Mouse (Mus musculus) kidney, postnatal 4 days (tissue): ENCODE results near the gene Gm49322.

ENCODE experiments used
- DNase-seq, 2 experiments: peaks; one replicate each; pipeline ENCODE4 v3.0.0; 2021; ENCODE audit warnings: mixed read lengths in 2 of 2

Gene Gm49322

DNA sequence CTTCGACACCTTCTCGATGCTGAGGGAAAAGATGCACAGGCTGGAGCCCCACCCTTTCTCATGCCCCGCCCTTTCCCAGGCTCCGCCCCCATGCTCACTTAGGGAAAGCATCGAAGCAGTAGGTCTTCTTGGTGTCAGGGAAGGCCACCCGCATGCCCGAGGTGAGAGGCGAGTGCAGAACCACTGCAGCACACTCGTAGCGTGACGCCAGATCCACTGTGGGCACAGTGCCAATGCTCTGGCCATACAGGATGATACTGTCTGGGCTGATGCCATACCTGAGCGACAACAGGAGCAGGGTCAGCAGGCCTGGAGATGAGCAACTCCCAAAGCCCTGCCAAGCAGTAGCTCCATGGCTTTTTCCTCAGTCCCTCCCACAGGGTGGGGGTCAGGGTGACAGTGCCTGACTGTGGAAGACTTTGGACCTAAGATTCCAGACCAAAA is 21.8 kb upstream of the Gm49322 start:
- DNase-seq, result peak; percentile 65 to 70

DNA sequence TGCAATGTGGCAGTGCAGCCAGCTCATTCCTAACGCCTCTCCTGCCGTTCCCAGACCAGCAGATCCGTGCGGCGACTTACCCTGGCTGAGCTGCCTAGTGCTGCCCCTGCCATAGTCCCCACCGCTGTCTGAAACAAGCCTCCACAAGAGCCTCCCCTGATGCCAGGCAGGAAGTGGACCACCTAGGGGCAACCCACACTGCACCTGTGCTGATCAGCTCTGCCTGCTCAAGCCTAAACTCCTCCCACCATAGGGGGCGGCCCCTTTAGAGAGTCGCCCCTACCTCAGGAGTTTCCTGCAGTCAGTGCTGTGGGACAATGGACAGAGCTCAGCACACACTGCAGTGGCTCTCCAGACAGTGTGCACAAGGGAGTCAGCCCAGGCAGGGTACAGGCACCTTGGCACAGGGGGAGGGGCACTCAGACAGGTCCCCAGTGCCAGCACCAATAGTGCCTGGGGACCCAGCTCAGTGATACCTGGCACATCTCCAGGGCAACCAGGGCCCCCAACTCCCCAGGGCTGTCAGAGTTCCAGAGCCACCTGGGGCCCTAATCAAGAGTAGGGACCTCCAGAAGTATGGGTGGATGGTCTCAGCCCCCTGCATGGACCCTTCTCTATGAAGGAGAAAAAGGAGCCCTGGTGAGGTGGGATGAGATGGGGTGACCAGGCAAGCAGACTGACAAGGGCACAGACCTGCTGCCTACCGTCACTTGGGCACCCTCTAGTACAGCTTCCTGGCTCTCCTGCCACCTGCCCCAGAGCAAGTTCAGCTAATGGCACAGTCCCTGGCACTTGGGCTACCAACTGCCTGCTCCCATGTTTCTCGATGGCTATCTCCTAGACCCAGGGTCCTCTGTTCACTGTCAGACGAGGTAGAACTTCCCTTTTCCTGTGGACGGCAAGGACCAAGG is 20.9 kb upstream of the Gm49322 start:
- DNase-seq, result peak in 1 of 2 experiments; percentile 31

DNA sequence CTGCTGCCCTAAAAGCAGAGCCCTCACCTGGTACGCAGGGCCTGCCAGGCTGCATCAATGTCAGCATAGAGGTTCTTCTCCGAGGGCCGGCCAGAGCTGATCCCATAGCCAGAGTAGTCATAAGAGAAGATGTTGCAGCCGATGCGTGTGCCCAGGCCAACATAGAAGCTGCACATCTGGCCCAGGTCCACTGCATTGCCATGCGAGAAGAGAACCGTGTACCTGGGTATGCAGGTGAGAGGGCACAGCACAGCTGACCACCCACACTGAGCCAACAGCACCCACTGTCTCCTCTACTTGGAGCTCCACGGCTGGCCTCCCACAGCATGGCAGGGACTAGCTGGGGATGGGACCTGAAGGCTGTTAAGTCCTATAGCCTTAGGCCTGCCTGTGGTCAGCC is 20.2 kb upstream of the Gm49322 start:
- DNase-seq, result no peak

DNA sequence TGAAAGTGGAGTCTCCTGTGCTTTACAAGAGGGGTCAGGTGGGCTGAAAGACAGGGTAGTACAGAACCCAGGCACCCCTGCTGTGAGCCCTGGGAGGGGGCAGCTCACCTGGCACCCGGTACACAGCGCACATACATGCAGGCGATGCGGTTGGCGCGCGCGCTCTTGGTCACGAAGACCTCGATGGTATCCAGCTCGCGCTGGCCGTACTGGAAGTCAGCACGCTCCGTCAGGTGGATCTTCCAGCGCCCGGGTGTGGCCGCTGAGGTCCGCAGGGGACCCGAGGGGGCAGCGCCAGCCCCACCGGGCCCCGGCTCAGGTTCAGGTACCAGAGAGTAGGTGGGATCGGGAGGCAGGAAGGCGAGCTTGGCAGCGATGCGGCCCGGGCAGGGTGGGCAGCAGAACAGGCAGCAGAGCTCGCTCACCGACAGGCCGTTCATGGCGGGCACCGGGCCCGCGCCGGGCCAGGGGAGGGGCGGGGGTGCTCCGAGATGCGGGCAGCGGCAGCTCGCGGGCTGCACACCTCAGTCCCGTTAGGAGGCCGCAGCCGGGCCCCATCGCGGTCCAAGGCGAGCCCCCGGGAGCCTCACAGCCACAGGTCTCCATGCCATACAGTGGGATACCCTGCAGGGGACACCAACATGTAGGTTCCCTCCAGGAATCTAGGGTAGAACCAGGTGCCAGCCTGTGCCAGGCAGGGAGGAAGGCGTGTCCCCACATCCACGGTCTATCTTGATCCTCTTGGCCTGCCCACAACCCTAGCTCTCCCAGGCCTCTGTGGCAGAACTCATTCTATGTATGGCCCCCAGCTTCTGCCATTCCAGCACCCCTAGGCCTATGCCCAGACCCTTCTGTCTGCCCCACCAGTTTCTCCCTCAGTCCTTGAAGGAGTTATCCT is 19.2 kb upstream of the Gm49322 start:
- no peak for DNase-seq

DNA sequence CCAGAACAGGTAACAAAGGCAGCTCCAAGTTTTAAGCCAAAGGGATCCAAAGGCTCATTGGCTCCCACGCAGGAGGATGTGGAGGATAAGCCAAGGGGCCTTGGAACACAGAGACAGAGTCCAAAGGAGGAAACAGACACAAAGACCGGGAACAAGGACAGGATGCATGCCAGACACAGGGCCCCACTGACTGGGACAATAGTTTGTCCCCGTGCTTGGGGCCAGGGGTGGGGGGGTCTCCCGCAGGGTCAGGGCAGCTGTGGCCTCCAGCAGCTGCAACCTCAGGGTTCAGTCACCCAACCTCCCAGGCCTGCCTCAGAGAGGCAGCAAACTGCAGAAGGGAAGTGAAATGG is 18.5 kb upstream of the Gm49322 start:
- DNase-seq, result peak; percentile 51 to 68

DNA sequence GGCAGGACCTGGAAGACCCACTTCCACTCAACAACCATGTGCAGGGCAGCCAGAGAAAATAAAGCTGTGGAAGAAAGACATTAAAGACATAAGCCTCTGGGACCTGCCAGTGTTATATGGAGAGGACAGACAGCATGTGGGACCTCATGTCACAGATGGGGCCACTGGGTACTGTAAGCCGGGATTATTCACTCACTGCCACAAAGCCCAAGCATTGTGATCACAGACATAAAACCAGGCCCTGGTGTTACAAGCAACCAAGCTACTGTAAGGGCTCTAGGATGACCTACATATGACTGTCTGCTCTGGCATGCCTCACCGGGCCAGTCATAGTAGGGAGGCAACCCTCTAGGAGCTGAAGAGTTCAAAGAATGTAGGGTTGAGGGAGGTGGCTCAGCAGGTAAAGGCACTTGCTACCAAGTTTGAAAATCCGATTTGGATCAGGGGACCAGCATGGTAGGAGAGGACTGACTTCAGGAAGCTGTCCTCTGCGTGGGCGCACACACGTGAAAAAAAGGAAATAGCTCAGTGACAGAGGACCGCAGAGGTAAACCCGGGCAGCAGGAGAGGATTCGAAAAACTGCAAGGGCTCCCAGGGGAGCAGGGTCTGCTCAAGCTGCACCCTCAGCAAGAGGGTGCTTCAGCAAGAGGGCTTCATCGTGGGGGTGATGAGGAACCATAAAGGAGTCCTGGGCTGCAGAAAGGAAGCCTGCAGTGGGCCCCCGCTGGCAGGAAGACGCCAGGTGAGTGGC is 16.5 kb upstream of the Gm49322 start:
- no peak for DNase-seq

DNA sequence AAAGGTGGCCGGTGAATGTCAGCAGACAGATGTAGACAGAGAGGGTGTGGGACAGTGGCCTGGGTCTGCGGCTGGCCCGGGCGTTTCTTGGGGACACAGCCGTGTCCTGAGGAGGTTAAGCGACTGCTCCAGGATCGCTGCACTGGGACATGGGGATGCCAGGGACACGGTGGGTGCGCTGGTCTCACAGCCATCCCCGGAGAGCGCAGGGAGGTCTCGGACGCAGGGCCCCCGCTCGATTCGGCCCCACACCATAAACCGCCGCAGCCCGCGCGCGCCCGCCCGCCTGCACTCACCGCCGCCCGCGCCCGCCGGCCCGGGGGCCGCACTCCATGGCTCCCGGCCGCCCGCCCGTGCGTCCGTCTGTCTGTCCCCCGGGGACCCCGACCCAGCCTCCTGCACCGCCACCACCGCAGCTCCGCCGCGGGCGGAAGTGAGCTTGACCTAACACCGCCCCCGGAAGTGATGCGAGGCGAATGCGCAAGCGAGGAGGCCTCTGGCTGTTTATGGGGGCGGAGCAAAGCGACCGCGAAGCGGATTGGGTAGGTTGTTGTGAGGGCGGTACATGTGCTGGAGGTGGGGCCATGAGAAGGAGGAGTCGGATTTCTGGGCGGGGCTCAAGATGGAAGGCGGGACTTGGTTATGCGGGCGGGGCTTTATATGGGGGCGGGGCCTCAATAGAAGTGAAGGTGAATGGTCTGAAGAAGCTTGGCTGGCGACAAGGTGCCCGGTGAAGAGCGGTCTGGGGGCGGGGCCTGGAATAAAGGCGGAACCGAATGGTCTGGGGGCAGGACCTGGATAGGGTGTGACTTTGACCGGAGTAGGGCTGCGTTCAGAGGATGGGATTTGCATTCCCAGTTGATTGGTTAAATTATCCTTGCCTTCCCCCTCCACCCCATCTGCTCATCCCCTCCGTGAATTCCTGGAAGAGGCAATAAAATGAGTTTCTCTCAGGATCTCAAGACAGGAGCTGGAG is 15.7 kb upstream of the Gm49322 start, which contains the start of gene Abhd17a:
Gene Abhd17a (minus strand): TSS at position 463 of the 976 bp plus-strand sequence.
- peak; percentile 99 for DNase-seq

DNA sequence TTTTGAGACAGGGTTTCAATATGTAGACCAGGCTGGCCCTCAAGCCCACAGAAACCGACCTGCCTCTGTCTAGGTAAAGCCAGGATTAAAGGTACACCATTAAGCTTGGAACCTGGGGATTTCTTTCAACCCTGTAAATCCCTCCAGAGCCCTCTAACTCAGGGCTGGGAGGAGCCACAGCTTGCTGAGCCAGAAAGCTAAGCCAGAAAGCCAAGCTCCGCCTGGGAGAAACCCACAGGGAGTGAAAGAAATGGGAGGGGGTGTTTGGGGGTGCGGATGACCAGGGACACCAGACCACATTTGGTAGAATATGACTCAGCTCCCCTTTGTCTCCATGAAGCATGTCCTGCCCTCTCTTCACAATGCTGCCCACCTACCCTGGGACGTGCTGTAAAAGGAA is 9.5 kb upstream of the Gm49322 start:
- DNase-seq, result no peak

DNA sequence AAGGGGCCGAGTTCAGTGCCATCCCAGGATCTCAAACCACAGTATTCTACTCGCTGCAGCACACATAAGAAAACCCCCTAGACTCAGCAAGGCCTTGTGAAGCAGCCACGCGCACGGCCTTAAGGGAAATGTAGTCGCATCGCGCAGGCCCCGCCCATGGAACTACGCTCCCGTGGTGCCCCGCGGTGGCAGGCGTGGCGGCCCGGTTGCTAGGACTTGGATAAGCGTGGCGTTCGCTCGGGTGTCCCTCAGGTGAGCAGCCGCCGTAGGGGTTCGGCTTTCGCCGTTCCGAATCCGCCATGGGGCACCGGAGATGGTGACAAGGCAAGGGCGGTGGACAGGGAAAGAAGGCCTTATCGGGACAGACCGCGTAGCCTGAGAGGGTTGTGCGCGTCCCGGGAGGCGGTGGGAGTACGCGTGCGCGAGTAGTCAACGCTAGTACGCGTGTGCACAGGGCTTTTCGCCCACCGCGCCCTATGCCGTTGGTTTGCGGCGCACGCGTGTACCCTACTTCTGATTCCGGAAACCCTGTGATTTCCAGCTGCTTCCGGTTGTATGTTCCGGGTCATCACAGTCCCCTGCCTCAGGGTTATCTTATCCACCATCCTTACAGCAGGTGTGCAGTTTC is 3.0 kb upstream of the Gm49322 start, which contains the start of the genes Scamp4 and Adat3:
Gene Scamp4 (plus strand): TSS at position 175 of the 628 bp plus-strand sequence.
Gene Adat3 (plus strand): TSS at position 183 of the 628 bp plus-strand sequence.
- DNase-seq, result peak; percentile 96 to 98

DNA sequence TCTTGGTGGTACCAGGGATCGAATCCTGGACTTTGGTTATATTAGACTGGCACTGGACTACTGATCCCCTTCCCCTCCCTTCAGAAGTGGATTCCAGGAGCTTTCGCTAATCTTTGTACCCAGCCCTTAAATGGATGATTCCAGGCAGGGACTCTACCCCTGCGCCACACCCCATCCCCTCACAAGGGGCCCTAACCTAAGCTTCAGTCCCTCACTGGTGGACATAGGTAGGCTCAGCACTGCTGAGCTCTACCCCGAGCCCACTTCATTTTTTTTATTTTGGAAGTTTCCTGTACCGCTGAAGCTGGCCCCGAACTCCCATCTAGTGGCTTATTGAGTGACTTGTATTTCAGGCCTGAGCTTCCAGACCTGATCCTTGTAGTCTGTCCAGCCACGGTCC is 2.5 kb upstream of the Gm49322 start:
- DNase-seq, result no peak

DNA sequence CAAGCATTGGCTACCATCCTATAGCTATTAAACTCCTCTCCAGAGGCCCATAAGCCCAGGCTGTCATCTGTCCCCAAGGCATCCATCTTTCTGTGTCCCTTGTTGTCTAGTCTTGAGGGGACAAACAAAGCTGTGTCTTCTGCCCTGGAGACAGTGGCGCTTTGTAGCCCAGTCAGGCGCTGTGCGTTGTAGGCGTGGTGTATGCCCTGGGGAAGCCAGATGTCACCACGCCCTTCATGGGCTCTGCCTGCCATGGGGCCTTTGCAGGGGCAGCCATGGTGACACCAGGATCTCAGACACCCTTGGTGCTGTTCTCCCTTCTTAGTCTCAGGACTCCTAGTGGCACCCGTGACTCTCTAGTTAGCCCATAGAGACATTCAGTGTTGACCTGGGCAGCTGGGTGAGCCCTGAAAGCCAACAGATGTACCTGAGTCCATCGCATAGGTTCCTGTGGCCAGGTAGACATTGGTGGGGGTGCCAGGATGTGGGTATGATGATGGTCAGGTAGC is 1.8 kb upstream of the Gm49322 start:
- DNase-seq, result no peak

DNA sequence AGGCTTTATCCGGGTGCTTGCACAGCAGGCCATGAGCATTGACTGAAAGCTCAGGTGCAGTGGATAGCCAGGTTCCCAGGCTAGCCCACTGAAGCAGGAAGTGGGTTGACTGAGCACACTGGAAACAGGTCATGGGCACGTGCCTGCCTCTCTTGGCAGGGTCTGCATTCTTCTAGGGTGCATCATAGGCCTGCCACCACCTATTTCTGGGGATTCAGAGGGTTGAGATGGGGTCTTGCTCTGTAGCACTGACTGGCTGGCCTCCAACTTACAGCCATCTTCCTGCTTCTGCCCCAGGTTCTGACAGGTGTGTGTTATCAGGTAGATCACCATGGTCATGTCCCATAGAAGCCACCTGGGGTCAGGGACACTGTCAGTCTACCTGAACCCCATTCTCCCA is 833 bp upstream of the Gm49322 start:
- DNase-seq, result no peak

DNA sequence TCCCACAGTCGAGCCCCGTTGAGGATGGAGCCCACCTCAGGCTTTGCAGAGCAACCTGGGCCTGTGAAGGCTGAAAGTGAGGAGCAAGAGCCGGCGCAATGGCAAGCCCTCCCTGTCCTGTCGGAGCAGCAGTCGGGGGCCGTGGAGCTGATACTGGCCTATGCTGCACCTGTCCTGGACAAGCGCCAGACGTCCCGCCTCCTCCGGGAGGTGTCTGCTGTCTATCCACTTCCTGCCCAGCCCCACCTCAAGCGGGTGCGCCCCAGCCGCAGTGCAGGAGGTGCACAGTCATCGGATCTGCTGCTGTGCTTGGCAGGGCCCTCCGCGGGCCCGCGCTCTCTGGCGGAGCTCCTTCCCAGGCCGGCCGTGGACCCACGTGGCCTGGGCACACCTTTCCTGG is 485 bp downstream of the Gm49322 start:
- DNase-seq, result no peak

DNA sequence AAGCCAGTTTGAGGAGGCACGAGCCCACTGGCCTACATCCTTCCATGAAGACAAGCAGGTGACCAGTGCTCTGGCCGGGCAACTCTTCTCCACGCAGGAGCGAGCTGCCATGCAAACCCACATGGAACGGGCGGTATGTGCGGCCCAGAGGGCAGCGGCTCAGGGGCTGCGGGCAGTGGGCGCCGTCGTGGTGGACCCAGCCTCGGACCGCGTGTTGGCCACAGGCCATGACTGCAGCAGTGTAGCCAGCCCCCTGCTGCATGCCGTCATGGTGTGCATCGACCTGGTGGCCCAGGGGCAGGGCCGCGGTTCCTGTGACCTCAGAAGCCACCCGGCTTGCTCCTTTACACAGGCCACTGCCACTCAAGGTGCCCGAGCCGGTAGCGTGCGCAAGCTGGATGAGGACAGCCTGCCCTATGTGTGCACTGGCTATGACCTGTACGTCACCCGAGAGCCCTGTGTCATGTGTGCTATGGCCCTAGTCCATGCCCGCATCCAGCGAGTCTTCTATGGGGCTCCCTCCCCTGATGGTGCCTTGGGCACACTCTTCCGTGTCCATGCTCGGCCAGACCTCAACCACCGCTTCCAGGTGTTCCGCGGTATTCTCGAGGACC is 1.0 kb downstream of the Gm49322 start:
- no peak for DNase-seq

DNA sequence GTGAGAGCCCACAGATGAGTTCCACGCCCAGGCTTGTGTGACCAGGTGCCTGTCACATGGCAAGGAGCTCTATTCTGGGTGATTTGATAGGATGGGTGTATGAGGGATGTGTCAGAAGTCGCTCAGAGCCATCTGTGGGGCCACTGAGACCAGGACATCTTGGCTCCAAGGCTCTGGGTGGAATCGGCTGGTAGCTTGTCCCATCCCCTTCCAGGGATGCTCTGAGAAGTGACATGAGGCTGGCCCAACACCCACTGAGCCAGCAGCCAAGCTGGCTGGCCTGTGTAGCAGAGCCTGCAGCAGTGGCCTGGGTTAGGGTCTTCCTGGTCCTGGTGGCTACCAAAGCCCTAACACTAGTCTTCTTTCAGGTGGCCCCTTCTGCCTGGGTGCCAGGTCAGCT is 2.6 kb downstream of the Gm49322 start:
- DNase-seq, result no peak

DNA sequence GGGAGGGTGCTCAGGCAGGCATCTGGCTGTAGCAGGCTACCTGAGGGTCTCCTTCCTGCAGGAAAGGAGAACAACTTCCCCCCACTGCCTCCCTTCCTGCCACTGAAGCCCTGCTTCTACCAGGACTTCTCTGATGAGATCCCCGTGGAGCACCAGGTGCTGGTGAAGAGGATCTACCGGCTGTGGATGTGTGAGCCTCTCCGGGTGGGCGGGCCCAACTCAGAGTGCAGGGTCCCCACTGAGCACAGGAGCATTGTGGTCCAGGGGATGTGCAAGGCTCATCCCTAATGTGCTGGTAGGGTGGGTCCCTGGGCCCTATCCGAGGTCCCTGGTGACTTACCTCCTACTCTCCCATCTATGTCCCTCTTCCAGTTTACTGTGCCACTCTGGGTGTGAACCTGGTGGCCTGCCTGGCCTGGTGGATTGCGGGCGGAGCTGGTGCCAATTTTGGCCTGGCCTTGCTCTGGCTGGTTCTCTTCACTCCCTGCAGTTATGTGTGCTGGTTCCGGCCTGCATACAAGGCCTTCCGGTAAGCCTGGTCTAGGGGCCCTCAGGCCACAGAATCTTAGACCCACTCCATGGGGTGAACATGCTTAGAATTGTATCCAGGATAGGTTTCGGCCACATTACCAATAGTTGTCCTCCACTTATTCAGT is 3.6 kb downstream of the Gm49322 start:
- DNase-seq, result no peak

DNA sequence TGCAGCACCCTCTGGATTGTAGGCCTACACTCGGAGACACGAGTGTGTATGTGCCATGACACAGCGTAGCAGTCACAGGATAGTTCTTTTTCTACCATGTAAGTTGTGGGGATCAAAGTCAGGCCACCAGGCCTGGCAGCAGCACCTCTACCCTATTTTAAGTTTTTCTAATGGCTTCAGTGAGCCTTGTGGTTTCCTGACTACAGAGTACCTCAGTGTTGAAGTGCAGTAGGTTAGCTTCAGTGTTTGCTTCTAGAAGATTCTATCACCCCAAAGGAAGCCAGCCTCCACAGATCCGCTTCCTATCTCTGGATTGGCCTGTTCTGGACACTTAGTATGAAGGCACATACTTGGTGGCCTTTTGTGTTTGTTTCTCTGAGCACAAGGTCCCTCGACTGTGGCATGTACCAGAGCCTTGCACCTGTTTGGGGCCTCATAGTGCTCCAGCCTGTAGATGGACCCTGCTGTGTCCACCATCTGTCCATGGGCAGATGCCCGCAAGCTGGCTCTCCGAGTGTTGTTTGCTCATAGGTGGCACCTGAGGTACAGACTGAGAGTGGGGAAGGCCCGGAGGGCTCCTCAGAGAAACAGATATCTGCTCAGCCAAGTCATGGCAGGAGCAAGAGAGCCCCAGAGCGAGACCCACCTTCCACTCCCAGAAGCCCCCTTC is 4.4 kb downstream of the Gm49322 start:
- no peak for DNase-seq

DNA sequence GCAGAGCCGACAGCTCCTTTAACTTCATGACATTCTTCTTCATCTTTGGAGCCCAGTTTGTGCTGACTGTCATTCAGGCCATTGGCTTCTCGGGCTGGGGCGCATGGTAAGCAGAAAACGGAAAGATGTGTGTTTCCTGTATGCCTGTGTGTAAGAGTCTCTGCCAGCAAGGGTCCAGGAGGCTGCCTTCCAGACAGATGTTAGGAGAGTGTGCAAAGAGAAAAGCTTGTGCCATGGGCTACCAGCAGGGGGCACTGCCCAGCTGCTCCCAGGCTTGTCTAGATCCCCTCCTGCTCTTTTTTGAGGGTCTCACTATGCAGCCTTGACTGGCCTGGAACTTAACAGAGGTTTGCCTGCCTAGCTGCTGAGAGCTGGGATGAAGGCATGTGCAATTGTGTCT is 5.2 kb downstream of the Gm49322 start:
- peak; percentile 79 to 82 for DNase-seq

DNA sequence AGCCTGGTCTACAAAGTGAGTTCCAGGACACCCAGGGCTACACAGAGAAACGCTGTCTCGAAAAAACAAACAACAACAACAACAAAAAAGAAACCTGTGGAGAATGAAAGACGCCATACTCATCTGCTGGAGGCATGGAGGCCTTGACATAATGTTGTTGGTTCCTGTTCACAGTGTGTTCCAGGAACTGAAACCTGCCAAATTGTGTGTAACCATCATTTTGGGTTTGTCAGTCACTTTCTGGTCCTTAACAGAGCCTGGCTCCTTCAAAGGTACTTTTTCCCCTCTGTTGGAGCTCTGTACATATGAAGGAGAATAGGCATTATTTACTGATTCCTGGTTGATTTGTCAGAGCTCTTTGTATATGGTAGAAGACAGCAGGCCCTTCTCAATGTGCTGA is 6.1 kb downstream of the Gm49322 start:
- DNase-seq, result no peak
